Mouse (Mus musculus): ENCODE data around the gene Rdh16. TPM values are rescaled to one million over a fixed set of nuclear protein-coding genes. Genes with fewer than 3 reads are reported as not detected.
"Not testable (repeated sequence)": the region's sequence is repeated elsewhere in the genome, so short reads cannot be mapped to it uniquely, and the experiment has no call there.

The Rdh16 gene
- polyA plus RNA-seq, 2 experiments from 2014 or later: not detected

DNA sequence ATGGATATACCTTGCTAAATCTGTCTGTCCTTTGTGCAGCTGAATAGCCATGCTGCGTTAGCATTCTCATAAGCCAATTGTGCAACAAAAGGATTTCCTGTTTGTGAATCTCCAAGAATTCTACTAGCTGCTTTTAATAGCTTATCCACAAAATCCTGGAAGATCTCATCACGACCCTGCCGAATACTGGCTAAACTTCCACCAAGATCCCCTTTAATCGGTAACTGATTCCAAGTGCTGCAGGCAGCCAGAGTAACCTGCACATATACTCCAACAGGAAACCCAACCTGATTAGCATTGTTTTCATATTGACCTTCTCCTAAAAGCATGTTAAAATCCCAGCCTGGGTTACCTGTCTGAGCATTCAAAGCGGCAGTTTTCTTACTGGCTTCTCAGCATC, 34.3 kb downstream of the Rdh16 start:
- ATAC-seq: no peak

- ATAC-seq: not testable (repeated sequence)
Observed at GRCm38 (mm10) chr10:127837793-127838192, 36.8 kb downstream of the Rdh16 start.

GRCm38 (mm10) chr10:127838539-127838938, 37.6 kb downstream of the Rdh16 start:
- no peak for ATAC-seq

- ATAC-seq: no peak
Observed at GRCm38 (mm10) chr10:127840776-127841175, 39.8 kb downstream of the Rdh16 start.

DNA sequence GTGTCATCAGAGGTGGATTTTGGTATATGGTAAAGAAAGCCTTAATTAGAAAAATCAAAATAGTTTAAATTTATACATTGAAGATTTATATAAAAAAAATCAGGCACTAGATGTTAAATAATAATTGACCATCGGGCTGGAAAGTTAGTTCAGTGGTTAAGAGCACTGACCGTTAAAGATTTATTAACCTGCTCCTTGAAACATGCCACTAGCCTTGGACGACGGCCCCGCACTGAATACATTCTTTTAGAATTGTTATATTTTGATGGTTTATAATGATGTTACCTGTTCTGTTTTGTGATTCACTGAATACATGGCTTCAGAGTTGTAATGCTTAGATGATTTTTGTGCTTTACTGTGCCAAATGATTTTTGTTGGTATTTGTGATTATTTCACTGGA, 45.0 kb downstream of the Rdh16 start:
- ATAC-seq: not testable (repeated sequence)

DNA sequence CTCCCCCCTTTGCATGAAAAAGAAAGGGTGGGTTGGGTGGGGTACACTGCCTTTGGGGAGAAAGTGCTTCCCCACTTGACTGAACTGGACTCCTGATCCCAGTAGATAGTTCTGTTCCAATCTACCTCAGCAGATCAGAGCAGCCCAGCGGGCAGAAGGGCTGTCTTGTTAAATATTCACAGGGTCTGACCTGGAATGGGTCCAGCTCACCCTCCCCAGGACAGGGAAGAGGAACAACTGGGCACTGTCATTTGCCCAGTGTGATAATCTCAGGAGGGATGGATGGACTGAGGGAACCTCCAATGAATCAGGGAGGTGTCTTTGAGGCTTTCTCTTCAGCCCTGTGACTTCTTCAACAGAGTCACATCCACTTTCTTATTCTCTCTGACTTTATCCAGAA, 47.1 kb downstream of the Rdh16 start:
- ATAC-seq: no peak

- ATAC-seq: no peak
Observed at GRCm38 (mm10) chr10:127849628-127850027, 48.7 kb downstream of the Rdh16 start, which contains the start of gene Rdh19. Rdh19 (plus strand) TSS chr10:127849928.

- no peak for ATAC-seq
Observed at GRCm38 (mm10) chr10:127856376-127856775, 55.4 kb downstream of the Rdh16 start.

- ATAC-seq: no peak
Observed at GRCm38 (mm10) chr10:127864931-127865330, 64.0 kb downstream of the Rdh16 start.

DNA sequence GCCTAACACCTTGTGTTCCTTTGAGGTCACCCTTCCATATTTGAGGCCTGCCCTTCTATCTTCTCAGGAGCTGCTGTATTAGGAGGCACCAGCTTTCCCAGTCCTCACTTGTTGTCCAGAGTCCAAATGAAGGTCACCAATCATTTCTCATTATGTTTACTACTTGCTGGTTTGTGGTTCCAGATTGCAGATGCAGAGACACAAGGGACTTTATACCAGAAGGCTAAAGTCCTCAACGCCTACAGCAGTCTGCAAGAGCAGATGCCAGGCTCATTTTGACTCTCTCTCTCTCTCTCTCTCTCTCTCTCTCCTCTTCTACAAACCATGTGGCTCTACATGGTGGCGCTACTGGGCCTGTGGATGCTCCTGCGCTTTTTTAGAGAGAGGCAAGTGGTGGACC, 65.3 kb downstream of the Rdh16 start, which contains the start of gene Rdh16f2:
Rdh16f2 (plus strand) TSS at position 243 of the 400 bp plus-strand sequence.
- no peak for ATAC-seq

- ATAC-seq: no peak
Observed at GRCm38 (mm10) chr10:127872484-127872883, 71.5 kb downstream of the Rdh16 start.

GRCm38 (mm10) chr10:127877681-127878080, 76.7 kb downstream of the Rdh16 start:
- ATAC-seq: no peak

DNA sequence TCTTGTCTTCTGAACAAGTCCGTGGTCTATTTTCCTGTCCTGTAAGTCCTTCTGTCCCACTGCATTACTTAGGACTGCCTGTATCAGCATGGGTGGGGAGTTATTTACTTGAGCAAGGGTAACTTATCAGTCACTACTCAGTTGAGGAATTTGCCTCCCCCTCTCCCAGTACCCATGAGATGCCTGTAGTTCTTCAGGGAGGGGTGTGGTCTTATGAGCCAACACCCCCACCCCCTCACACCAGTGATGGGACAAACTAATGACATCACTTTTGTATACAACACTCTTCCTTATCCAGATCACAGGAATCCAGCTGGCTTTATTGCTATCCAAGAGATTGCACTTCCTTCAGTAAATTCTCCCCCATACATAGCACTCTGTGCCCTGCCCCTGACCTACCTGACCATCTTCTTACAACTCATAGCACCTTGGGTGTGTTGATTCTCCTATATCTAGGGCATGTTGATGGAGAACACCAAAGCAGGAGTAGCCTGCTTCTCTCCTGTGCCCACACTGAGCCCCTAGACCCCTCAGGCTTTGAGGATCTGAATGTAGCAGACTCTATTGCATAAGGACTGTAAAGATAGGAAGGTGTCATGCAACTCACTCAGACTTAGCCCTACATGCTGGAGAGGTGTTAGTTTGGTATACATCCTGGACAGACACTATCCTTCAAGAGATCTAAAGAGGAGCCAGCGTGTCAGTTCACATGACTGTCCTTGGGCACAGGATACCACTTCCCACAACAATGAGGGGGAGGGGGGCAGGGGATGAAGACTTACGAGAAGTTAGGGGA, 77.5 kb downstream of the Rdh16 start:
- no peak for ATAC-seq

DNA sequence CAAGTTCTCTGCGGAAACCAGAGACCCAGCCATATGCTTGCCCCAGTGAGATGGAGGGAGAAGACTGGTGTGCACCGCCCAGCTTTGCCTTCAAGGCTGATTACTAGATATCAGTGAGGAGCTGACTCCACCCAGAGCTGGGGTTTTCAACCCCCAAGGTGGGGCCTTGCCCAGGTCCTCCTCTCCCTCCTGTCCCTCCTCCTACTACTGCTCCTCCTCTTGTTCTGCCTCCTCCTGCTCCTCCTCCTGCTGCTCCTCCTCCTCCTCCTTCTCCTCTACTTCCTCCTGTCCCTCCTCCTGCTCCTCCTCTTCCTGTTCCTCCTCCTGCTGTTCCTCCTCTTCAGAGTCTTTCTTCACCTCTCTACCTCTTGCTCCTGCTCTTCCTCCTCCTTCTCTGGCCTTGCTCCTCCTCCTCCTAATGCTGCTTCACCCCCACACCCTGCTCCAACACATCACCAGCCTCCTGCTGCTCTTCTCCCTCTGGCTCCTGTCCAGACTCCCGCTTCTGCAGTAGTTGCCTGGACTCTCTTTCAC, 78.3 kb downstream of the Rdh16 start:
- ATAC-seq: no peak

- no peak for ATAC-seq
Observed at GRCm38 (mm10) chr10:127881041-127881440, 80.1 kb downstream of the Rdh16 start.

DNA sequence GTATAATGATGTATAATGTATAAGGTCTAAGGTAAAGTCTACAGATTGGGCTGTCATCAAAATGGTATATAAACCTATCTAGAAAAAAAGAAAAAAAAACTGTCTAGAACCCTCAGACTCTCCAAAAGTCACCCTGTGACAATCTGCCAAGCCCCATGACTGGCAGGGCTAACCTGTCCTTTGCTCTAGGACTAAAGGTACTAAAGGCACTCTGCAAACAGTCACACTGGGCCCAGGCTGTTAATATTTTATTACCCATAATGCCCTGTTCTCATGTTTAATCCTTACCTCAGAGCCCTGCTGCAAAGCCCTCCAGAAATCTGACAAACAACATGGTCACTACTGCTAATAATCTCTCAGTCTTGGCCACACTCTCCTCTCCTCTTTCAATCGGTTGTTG, 85.6 kb downstream of the Rdh16 start:
- no peak for ATAC-seq

DNA sequence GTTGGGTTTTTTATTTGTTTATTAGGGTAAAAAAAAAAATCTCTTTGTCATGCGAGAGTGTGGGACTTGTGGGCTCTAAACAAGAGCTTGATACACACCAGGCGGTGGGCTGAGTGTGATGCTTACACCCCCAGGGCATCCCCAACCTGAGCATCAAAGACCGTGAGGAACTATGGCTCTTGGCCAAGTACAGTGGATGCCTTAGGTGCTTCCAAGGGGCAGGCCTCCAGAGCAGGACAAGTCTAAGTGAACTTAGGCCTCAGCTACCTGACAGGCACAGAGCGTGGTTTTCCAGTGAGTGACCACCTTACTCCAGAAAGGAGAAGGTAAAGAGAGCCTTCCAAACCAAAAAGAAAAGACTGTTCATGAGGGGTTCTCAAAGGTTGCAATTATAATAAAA, 86.0 kb downstream of the Rdh16 start:
- ATAC-seq: no peak

DNA sequence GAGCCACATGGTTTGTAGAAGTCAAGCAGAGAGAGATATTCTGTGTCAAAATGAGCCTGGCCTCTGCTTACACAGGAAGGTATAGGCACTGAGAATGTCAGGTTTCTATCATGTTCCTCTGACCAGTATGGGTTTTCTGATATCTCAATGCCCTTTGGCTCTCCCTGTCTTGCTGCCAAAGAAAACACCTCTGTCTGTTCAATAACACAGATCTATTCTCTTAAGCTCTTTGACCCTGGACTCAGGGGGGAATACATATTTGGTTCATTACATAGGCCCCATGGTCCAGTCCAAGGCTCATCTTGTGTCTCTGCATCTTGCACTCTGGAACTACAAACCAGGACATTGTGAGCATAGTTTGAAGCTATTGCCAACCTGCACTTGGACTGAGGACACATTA, 87.7 kb downstream of the Rdh16 start, which contains the start of gene Rdh7:
Rdh7 (minus strand) TSS at position 213 of the 400 bp plus-strand sequence.
- ATAC-seq: no peak

- ATAC-seq: no peak
Observed at GRCm38 (mm10) chr10:127891481-127891880, 90.5 kb downstream of the Rdh16 start.

GRCm38 (mm10) chr10:127893163-127894022, 92.4 kb downstream of the Rdh16 start:
- not testable (repeated sequence) for ATAC-seq

Data from CD4-positive, CD25-positive, alpha-beta regulatory T cell, adult 4 months (primary cell).